Mouse (Mus musculus) CH12.LX (cell line): Measurements from ENCODE around the gene Lzts2. TPM values are rescaled to one million over a fixed set of nuclear protein-coding genes. Genes with fewer than 3 reads are reported as not detected.

ENCODE experiments used
- DNase-seq: peaks from one replicate; pipeline ENCODE4 v3.0.0-alpha.2; 2013; ENCODE audit errors: extremely low read depth
- H3K27ac ChIP-seq: 2 replicates; pipeline ENCODE4 v1.5.1; 2012; ENCODE audit warnings: low read depth, mild to moderate bottlenecking, control low read depth, moderate library complexity; ENCODE audit not compliant: insufficient read depth
- H3K27me3 ChIP-seq: replicated peaks from 2 replicates; pipeline ENCODE3; 2012; ENCODE audit warnings: inconsistent platforms
- H3K36me3 ChIP-seq, 2 experiments: replicated peaks in 1 of 2; 2 replicates each; pipeline versions ENCODE3 to v1.6.1; 2012; ENCODE audit warnings: inconsistent platforms in 1 of 2, low read length in 1 of 2, mild to moderate bottlenecking in 1 of 2, mixed read lengths in 1 of 2, moderate library complexity in 1 of 2; ENCODE audit not compliant: control insufficient read depth in 1 of 2, insufficient read depth in 1 of 2
- H3K4me1 ChIP-seq, 2 experiments: 2 replicates each; pipeline ENCODE4 v1.6.1; 2012; ENCODE audit warnings: inconsistent platforms in 1 of 2, moderate library complexity in 1 of 2; ENCODE audit not compliant: insufficient read depth in 2 of 2, control insufficient read depth in 1 of 2
- H3K4me2 ChIP-seq: 2 replicates; pipeline ENCODE4 v1.6.1; 2012; ENCODE audit warnings: low read depth, mild to moderate bottlenecking, control low read depth; ENCODE audit not compliant: poor library complexity, insufficient read depth, severe bottlenecking
- H3K4me3 ChIP-seq, 3 experiments: fragments of 150-350 bp in 1 of 3; sonication (generic) in 1 of 3; replicated peaks in 1 of 3; 2 replicates each; pipeline versions ENCODE3 to v1.5.1; 2011 to 2012; ENCODE audit warnings: low read depth in 2 of 3, low read length in 2 of 3, mild to moderate bottlenecking in 2 of 3, moderate library complexity in 2 of 3, control low read depth in 1 of 3, improper control_type of control experiment in 1 of 3, inconsistent platforms in 1 of 3, mixed read lengths in 1 of 3; ENCODE audit not compliant: poor library complexity in 1 of 3
- H3K79me2 ChIP-seq: replicated peaks from 2 replicates; pipeline ENCODE4 v1.6.1; 2012; ENCODE audit warnings: mild to moderate bottlenecking, moderate library complexity; ENCODE audit not compliant: control insufficient read depth, poor library complexity, insufficient read depth, severe bottlenecking; ENCODE audit errors: extremely low read depth
- H3K9ac ChIP-seq: 2 replicates; pipeline ENCODE4 v1.6.1; 2012; ENCODE audit warnings: low read depth, mild to moderate bottlenecking, control low read depth, moderate library complexity; ENCODE audit not compliant: insufficient read depth
- H3K9me3 ChIP-seq: replicated peaks from 2 replicates; pipeline ENCODE3; 2012; ENCODE audit warnings: low read length, inconsistent platforms, mixed read lengths
- CHD2 ChIP-seq: IDR thresholded peaks from 2 replicates; pipeline ENCODE4 v1.6.1; 2011; ENCODE audit warnings: low read length, improper control_type of control experiment
- CTCF ChIP-seq, 2 experiments: IDR thresholded peaks in 1 of 2; conservative IDR thresholded peaks in 1 of 2; 2 replicates each; pipeline ENCODE4 v1.5.1; 2011 to 2012; ENCODE audit warnings: low read depth in 2 of 2, low read length in 2 of 2, improper control_type of control experiment in 1 of 2, inconsistent platforms in 1 of 2, mild to moderate bottlenecking in 1 of 2, moderate library complexity in 1 of 2
- E2F4 ChIP-seq: IDR thresholded peaks from 2 replicates; pipeline ENCODE4 v1.6.1; 2011; ENCODE audit warnings: low read depth, low read length, improper control_type of control experiment; ENCODE audit not compliant: insufficient replicate concordance
- IRF4 ChIP-seq: IDR thresholded peaks from 2 replicates; pipeline ENCODE4 v1.6.1; 2014; ENCODE audit warnings: low read depth, mild to moderate bottlenecking, inconsistent platforms, low read length, improper control_type of control experiment
- JUND ChIP-seq: conservative IDR thresholded peaks from 2 replicates; pipeline ENCODE4 v1.6.1; 2011; ENCODE audit warnings: low read depth, low read length, improper control_type of control experiment
- KAT2A ChIP-seq: IDR thresholded peaks from 2 replicates; pipeline ENCODE4 v1.6.1; 2012; ENCODE audit warnings: low read length, improper control_type of control experiment, inconsistent platforms; ENCODE audit not compliant: insufficient replicate concordance
- MAX ChIP-seq: IDR thresholded peaks from 2 replicates; pipeline ENCODE4 v1.6.1; 2011; ENCODE audit warnings: low read length, improper control_type of control experiment
- MXI1 ChIP-seq: IDR thresholded peaks from 2 replicates; pipeline ENCODE4 v1.6.1; 2011; ENCODE audit warnings: mild to moderate bottlenecking, low read depth, low read length, improper control_type of control experiment
- MYC ChIP-seq: IDR thresholded peaks from 2 replicates; pipeline ENCODE4 v1.6.1; 2011; ENCODE audit warnings: low read depth, mild to moderate bottlenecking, improper control_type of control experiment, low read length
- PAX5 ChIP-seq: IDR thresholded peaks from 2 replicates; pipeline ENCODE4 v1.6.1; 2012; ENCODE audit warnings: low read length, inconsistent platforms, mixed read lengths
- POLR2AphosphoS2 ChIP-seq: IDR thresholded peaks from 2 replicates; pipeline ENCODE4 v1.6.1; 2011; ENCODE audit warnings: low read depth, low read length, improper control_type of control experiment
- RAD21 ChIP-seq: IDR thresholded peaks from 2 replicates; pipeline ENCODE4 v1.6.1; 2011; ENCODE audit warnings: low read depth, mild to moderate bottlenecking, low read length, improper control_type of control experiment, moderate library complexity
- RCOR1 ChIP-seq: conservative IDR thresholded peaks from 2 replicates; pipeline ENCODE4 v1.6.1; 2012; ENCODE audit warnings: low read depth, mild to moderate bottlenecking, inconsistent platforms, low read length, improper control_type of control experiment
- SIN3A ChIP-seq: IDR thresholded peaks from 2 replicates; pipeline ENCODE4 v1.6.1; 2012; ENCODE audit warnings: low read length, improper control_type of control experiment, inconsistent platforms
- SMC3 ChIP-seq: IDR thresholded peaks from 2 replicates; pipeline ENCODE4 v1.6.1; 2011; ENCODE audit warnings: low read depth, low read length, improper control_type of control experiment
- UBTF ChIP-seq: IDR thresholded peaks from 2 replicates; pipeline ENCODE4 v1.6.1; 2012; ENCODE audit warnings: low read depth, mild to moderate bottlenecking, inconsistent platforms, low read length, improper control_type of control experiment, moderate library complexity
- ZC3H11A ChIP-seq: IDR thresholded peaks from 2 replicates; pipeline ENCODE4 v1.6.1; 2012; ENCODE audit warnings: low read depth, mild to moderate bottlenecking, inconsistent platforms, low read length, improper control_type of control experiment
- dilution Hi-C: fragments of 300-500 bp; cut with MboI; formaldehyde crosslinking; loops from 2 replicates; pipeline ENCODE4 v1.14.3; 2020; ENCODE audit warnings: low sequenced_read_pairs; ENCODE audit not compliant: extremely low pct_unique_long_range_greater_than_20kb, extremely low pct_ligation_motif_present
- in situ Hi-C: fragments of 300-500 bp; cut with MboI; formaldehyde crosslinking; loops from 3 replicates; pipeline ENCODE4 v1.14.3; 2019; ENCODE audit warnings: low sequenced_read_pairs, low pct_ligation_motif_present, low pct_unique_long_range_greater_than_20kb, mixed read lengths
- polyA plus RNA-seq: library from polyadenylated mRNA; unstranded; fragments of >175 nt; gene quantifications from 2 replicates; pipeline ENCODE4 v1.2.1, GENCODE M21; 2012; ENCODE audit warnings: low read depth; ENCODE audit not compliant: insufficient read length
- total RNA-seq, 2 experiments: library from RNA; depleted of rRNA; stranded (reverse); fragments of 300-350 nt in 1 of 2; fragments of >200 nt in 1 of 2; gene quantifications; 2 replicates each; pipeline ENCODE4 v1.2.3; 2012 to 2014

The Lzts2 gene
- total and polyA plus RNA-seq, 3 experiments = 0.68 to 22.1 (median 2.2) TPM

DNA sequence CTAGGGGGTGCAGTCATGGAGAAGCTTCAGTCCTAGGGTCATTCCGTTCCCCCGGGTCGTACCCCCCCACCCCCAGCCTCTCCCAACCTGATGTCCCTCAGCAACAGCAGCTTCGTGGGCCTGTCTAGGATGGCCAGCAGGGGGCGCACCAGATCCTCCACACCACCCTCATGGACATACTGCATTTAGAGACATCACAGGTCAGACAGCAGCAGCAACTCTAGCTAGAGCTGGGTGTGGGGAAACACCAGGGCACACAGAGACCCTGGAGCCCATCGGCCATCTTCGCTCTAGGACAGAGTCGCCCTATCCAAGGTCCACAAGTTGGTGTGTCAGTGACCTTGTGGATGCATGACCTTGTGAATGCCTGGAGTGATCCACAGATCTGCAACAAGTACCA, 15.9 kb downstream of the Lzts2 start:
- DNase-seq = peak; percentile 78
- Histone ChIP-seq H3K4me1 (peaks cover 8 to 17% of the 10 kb centered on the region in 2 experiments), H3K4me2 (peak overlapping the region; percentile 92; the same call in 1 of the 2 replicates)
- TF ChIP-seq KAT2A (no peak), CTCF (conservative IDR thresholded peaks at IDR 0.05 in 1 of 2, IDR thresholded peaks at IDR 0.05 in 1 of 2; ENCODE audit: low read depth in 2 of 2, low read length in 2 of 2) (peak; percentile 59 to 82), UBTF (no peak), MXI1 (peak; percentile 45; the same call in 1 of the 2 replicates), PAX5 (no peak), IRF4 (0 out of 2 replicates have a peak, but pooled peaks have one; percentile 14), SMC3 (peak; percentile 37), JUND (no peak), MAX (peak; percentile 32; the same call in 1 of the 2 replicates), RAD21 (peak; percentile 20), MYC (peak; percentile 51; the same call in 1 of the 2 replicates)
- TF ChIP-seq, all 38 proteins: peak for 7
- H3K27ac ChIP-seq = no peak overlapping the region
- H3K9ac ChIP-seq = peak overlapping the region; percentile 25; the same call in 1 of the 2 replicates
- H3K27me3 ChIP-seq = peaks cover 50% of the 10 kb centered on the region
- no peaks in the 10 kb centered on the region for H3K9me3 ChIP-seq
- in situ Hi-C loops (loop anchor here (25.0 kb wide), 1 partner anchor 443 kb away; no protein-coding TSS in a partner anchor), dilution Hi-C loops (no loop called here)
- no peaks in the 10 kb centered on the region for H3K79me2 ChIP-seq
- peaks cover 0 to 15% of the 10 kb centered on the region in 2 experiments for H3K36me3 ChIP-seq
- H3K4me3 ChIP-seq = peak overlapping the region; percentile 17 to 49 (median 48)

DNA sequence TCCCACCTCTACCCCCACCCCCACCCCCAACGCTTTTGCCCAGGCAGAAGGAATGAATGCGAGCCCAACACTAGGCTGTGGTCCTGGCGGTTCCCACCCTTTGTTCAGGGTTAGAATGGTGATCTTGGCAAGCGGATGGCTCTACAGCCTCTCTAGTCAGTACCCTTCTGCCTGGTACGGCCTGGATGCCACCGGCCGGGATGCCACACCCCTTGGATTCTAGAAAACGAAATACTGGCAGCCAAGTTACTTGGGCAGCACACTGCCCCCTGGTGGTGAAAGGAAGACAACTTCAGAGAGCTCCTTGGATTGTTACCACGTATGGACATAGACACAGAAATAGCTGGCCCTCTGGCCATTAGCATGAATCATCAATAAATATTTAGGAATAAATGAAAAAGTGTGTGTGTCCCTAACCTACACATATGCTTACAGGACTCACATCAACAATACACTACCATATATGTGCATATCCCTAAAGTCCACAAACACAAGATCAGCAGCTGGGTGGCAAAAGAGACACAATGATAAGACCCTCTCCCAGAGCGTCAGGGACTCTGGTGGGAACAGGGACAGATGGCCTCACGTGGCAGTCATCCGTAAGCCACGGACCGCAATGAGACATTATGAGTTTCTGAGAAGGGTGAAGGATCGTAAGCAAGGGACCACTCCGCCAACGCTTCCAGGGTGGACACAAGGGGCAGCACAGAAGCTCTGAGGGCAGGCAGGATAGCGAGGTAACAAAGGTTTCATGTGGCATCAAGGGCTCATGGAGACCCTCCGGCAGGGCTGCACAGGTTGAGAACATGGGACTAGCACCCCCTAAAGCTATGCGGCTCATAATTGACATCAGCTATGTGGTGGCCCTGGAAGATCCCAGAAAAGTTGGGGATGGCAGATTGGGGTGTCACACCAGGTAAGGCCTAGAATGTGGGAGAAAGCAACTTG, 16.8 kb downstream of the Lzts2 start:
- in situ Hi-C loops = loop anchor here (25.0 kb wide), 1 partner anchor 444 kb away; no protein-coding TSS in a partner anchor
- Histone ChIP-seq H3K79me2 (no peaks in the 10 kb centered on the region), H3K4me3 (peak overlapping the region; percentile 17 to 49 (median 48)), H3K4me1 (peaks cover 8 to 17% of the 10 kb centered on the region in 2 experiments), H3K27me3 (peaks cover 44% of the 10 kb centered on the region), H3K9me3 (no peaks in the 10 kb centered on the region), H3K9ac (peak overlapping the region; percentile 25; the same call in 1 of the 2 replicates), H3K4me2 (peak overlapping the region; percentile 92), H3K27ac (no peak overlapping the region), H3K36me3 (peaks cover 0 to 10% of the 10 kb centered on the region in 2 experiments)
- TF ChIP-seq RAD21 (peak; percentile 47), RCOR1 (no peak), POLR2AphosphoS2 (no peak), ZC3H11A (no peak), E2F4 (no peak), SIN3A (peak; percentile 58; the same call in 1 of the 2 replicates), CTCF (conservative IDR thresholded peaks at IDR 0.05 in 1 of 2, IDR thresholded peaks at IDR 0.05 in 1 of 2; ENCODE audit: low read depth in 2 of 2, low read length in 2 of 2) (peak; percentile 61 to 89), SMC3 (peak; percentile 73), CHD2 (0 out of 2 replicates have a peak, but pooled peaks have one; percentile 27)
- peak; percentile 90 for DNase-seq
- dilution Hi-C loops = no loop called here
